Mouse (Mus musculus): Measurements from ENCODE around the gene Nxn. TPM values are rescaled to one million over a fixed set of nuclear protein-coding genes. Genes with fewer than 3 reads are reported as not detected.

The Nxn gene
- polyA plus RNA-seq, 1 experiment: 0.35 TPM

DNA sequence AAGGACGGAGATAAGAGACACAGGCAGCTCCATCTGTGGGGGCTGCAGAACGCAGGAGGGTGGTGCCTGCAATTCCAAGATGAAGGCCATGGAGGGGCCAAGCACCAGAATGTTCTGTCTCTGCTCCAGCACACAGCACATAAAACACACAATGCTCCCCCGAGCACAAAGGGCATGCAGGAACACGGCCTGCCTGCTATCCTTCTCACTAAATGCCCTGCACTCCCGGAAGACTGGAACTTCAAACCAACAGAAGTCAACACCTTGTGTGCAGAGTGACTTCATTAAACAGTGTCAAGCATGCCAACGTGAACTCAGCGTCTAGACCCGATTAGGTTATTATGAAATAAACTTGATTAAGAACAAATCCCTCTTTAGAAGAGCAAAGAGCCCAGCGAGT, 74.7 kb downstream of the Nxn start:
- no peak overlapping the region for H3K4me3 ChIP-seq (ENCODE audit: insufficient read depth, low read length)
- TF ChIP-seq POLR2A (IDR thresholded peaks at IDR 0.05; ENCODE audit: borderline replicate concordance, low read depth, low read length): no peak
- no peak for TF ChIP-seq CTCF (IDR thresholded peaks at IDR 0.05; ENCODE audit: low read depth, low read length)
- no peak overlapping the region for H3K27ac ChIP-seq (ENCODE audit: insufficient read depth, low read depth, low read length)
- H3K4me1 ChIP-seq (ENCODE audit: control insufficient read depth, insufficient read depth, low read length): no peaks in the 10 kb centered on the region

- Histone ChIP-seq H3K4me1 (ENCODE audit: control insufficient read depth, insufficient read depth, low read length) (no peaks in the 10 kb centered on the region), H3K4me3 (ENCODE audit: insufficient read depth, low read length) (no peak overlapping the region), H3K27ac (ENCODE audit: insufficient read depth, low read depth, low read length) (no peak overlapping the region)
- TF ChIP-seq CTCF (IDR thresholded peaks at IDR 0.05; ENCODE audit: low read depth, low read length) (no peak), POLR2A (IDR thresholded peaks at IDR 0.05; ENCODE audit: borderline replicate concordance, low read depth, low read length) (no peak)
Measured at GRCm38 (mm10) chr11:76322939-76323338, 76.0 kb downstream of the Nxn start.

DNA sequence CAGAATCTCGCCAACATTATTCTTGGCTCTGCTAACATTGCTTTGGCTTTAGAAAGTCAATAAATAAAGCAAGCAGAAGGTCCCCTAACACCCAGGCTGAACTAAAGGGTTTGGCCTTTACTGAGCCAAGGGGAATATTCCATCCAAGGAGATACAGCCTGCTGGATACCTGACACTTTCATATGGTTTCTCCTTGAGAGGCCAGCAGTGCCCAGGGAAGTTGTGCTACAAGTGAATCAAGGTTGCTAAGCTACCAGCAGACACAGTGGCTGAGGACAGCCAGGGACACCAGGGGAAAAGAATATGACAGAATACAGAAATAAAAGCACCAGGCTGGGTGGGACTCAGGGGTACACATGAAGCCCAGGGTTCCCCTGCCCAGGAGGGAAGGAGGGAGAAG, 76.9 kb downstream of the Nxn start:
- Histone ChIP-seq H3K27ac (ENCODE audit: insufficient read depth, low read depth, low read length) (no peak overlapping the region), H3K4me3 (ENCODE audit: insufficient read depth, low read length) (no peak overlapping the region), H3K4me1 (ENCODE audit: control insufficient read depth, insufficient read depth, low read length) (no peaks in the 10 kb centered on the region)
- TF ChIP-seq CTCF (IDR thresholded peaks at IDR 0.05; ENCODE audit: low read depth, low read length) (no peak), POLR2A (IDR thresholded peaks at IDR 0.05; ENCODE audit: borderline replicate concordance, low read depth, low read length) (no peak)

- no peak for TF ChIP-seq CTCF (IDR thresholded peaks at IDR 0.05; ENCODE audit: low read depth, low read length)
- no peak for TF ChIP-seq POLR2A (IDR thresholded peaks at IDR 0.05; ENCODE audit: borderline replicate concordance, low read depth, low read length)
- no peaks in the 10 kb centered on the region for H3K4me1 ChIP-seq (ENCODE audit: control insufficient read depth, insufficient read depth, low read length)
- H3K4me3 ChIP-seq (ENCODE audit: insufficient read depth, low read length): no peak overlapping the region
- no peak overlapping the region for H3K27ac ChIP-seq (ENCODE audit: insufficient read depth, low read depth, low read length)
Measured at GRCm38 (mm10) chr11:76320475-76320874, 78.5 kb downstream of the Nxn start.

DNA sequence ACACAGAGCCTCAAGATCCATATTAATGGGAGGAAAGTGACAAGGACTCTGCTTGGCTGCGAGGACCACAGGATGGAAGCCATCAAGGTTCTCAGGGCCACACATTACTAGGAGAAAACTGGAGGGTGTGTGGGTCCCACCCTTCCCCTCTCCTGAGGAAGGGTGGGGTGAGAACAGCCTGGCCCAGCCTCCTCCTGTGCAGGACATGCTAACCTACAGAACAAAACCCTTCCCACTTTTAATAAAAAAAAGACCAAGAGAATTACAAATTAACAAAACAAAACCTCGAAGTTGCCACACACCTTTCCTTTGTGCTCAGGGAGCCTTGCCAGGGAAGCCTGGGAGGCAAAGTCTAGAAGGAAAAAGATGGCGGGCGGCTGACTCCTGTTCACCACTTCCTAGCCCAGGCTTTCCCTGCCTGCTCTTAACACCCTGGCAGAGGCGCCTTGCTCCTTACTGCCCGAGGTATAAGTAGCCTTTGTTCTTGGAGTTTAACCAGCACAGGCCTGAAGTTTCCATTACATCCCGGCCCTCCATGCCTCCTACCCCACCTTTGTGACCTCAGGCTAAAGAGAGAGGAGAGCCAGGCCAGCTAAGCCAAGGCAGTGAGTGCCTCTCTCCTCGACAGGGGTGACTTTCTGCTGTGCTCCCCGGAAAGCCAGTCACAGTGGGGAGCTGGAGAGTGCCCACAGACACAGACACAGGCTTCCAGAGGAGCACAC, 79.1 kb downstream of the Nxn start:
- H3K27ac ChIP-seq (ENCODE audit: insufficient read depth, low read depth, low read length): no peak overlapping the region
- H3K4me1 ChIP-seq (ENCODE audit: control insufficient read depth, insufficient read depth, low read length): no peaks in the 10 kb centered on the region
- TF ChIP-seq CTCF (IDR thresholded peaks at IDR 0.05; ENCODE audit: low read depth, low read length) (no peak), POLR2A (IDR thresholded peaks at IDR 0.05; ENCODE audit: borderline replicate concordance, low read depth, low read length) (no peak)

DNA sequence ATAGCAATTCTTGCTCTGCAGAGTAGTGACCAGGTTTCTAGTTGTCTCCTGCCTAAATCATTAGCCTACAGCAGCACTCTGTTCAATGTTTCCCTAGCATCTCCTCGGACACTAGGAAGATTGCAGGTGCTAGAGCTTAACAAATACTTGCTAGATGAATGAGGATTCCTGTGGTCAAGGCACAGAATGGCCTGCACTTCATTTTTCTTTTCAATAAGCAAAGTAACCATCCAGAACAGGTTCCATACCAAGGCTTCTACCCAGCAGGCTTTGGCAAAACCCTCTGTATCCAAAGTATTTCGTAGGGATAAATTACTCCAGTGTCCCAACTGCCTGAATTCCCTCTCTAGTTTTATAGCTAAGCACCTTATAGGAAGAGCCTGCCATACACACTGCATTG, 81.0 kb downstream of the Nxn start:
- TF ChIP-seq POLR2A (IDR thresholded peaks at IDR 0.05; ENCODE audit: borderline replicate concordance, low read depth, low read length) (no peak), CTCF (IDR thresholded peaks at IDR 0.05; ENCODE audit: low read depth, low read length) (no peak)
- Histone ChIP-seq H3K27ac (ENCODE audit: insufficient read depth, low read depth, low read length) (no peak overlapping the region), H3K4me1 (ENCODE audit: control insufficient read depth, insufficient read depth, low read length) (no peaks in the 10 kb centered on the region)

More for the DNA sequence above, 79.1 kb downstream of the Nxn start:
- H3K4me3 ChIP-seq (ENCODE audit: insufficient read depth, low read length): no peak overlapping the region

DNA sequence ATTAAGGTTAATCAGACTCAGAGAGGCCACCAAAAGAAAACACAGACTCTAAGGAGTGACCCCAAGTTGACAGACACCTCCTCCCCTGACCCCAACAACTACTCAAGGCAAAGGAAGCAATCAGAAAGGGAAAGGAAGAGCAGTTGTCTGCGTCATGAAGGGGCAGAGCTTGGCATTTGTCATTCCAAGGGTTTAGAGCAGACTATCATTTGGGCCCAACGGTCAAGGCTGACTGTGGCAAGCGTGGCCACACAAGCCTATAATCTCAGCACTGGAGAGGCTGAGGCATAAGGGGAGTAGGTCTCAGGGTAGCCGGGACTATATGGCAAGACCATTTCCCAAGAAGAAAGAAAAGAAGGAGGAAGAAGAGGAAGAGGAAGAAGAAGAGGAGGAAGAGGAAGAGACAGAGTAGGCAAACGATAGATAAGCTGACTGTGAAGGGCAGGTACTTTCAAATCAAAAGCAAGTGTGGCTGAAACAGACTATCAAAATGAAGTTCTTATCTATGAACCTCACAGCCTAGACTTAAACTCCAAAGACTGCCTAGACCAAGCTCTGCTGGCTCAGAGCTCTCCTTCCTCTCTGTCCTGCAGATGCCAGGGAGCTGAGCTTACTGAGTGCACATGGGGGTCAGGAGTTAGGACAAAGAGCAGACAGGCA, 83.0 kb downstream of the Nxn start:
- no peaks in the 10 kb centered on the region for H3K4me1 ChIP-seq (ENCODE audit: control insufficient read depth, insufficient read depth, low read length)
- no peak overlapping the region for H3K4me3 ChIP-seq (ENCODE audit: insufficient read depth, low read length)
- H3K27ac ChIP-seq (ENCODE audit: insufficient read depth, low read depth, low read length): no peak overlapping the region
- TF ChIP-seq POLR2A (IDR thresholded peaks at IDR 0.05; ENCODE audit: borderline replicate concordance, low read depth, low read length): no peak
- no peak for TF ChIP-seq CTCF (IDR thresholded peaks at IDR 0.05; ENCODE audit: low read depth, low read length)

More for the DNA sequence above, 81.0 kb downstream of the Nxn start:
- H3K4me3 ChIP-seq (ENCODE audit: insufficient read depth, low read length): no peak overlapping the region

DNA sequence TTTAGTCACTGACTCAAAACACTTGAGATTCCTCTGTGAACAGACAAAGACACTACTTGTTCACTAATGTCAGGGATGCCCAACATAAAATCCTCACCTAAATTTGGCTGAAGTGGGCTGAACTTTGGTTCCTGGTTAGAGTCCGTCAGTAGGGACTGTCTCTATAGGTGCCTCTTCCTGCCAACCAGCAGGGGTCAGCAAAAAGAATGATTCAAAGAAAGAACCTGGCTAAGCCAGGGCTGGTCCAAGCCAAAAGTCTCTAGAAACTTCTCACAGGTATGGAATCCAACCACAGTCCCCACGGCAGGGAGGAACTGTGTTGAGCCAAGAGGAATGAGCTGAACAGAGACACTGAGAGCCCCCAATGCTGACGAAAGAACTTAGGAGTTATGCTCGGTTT, 84.2 kb downstream of the Nxn start:
- no peak overlapping the region for H3K4me3 ChIP-seq (ENCODE audit: insufficient read depth, low read length)

DNA sequence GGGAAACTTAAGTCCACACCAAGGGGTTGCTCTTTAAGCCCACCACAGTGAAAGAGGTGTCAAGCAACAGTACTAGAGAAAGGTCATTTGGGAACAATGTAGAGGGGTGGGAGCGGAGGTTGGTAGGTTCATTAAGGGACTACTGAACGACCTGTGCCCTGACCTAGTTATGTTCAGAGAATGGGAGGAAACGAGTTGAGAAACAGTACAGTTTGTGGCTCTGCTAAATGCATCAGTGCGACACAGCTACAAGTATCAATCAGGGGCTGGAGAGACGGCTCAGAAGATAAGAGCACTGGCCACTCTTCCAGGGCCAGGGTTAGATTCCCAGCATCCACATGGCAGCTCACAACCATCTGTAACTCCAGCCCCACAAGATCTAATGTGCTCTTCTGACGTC, 84.8 kb downstream of the Nxn start:
- Histone ChIP-seq H3K4me3 (ENCODE audit: insufficient read depth, low read length) (no peak overlapping the region), H3K4me1 (ENCODE audit: control insufficient read depth, insufficient read depth, low read length) (no peaks in the 10 kb centered on the region), H3K27ac (ENCODE audit: insufficient read depth, low read depth, low read length) (no peak overlapping the region)
- TF ChIP-seq POLR2A (IDR thresholded peaks at IDR 0.05; ENCODE audit: borderline replicate concordance, low read depth, low read length): no peak
- TF ChIP-seq CTCF (IDR thresholded peaks at IDR 0.05; ENCODE audit: low read depth, low read length): no peak

More for the DNA sequence above, 84.2 kb downstream of the Nxn start:
- TF ChIP-seq CTCF (IDR thresholded peaks at IDR 0.05; ENCODE audit: low read depth, low read length): no peak
- no peak for TF ChIP-seq POLR2A (IDR thresholded peaks at IDR 0.05; ENCODE audit: borderline replicate concordance, low read depth, low read length)
- H3K4me1 ChIP-seq (ENCODE audit: control insufficient read depth, insufficient read depth, low read length): no peaks in the 10 kb centered on the region
- H3K27ac ChIP-seq (ENCODE audit: insufficient read depth, low read depth, low read length): no peak overlapping the region

- TF ChIP-seq POLR2A (IDR thresholded peaks at IDR 0.05; ENCODE audit: borderline replicate concordance, low read depth, low read length): no peak
- TF ChIP-seq CTCF (IDR thresholded peaks at IDR 0.05; ENCODE audit: low read depth, low read length): no peak
- H3K4me3 ChIP-seq (ENCODE audit: insufficient read depth, low read length): no peak overlapping the region
- H3K4me1 ChIP-seq (ENCODE audit: control insufficient read depth, insufficient read depth, low read length): no peaks in the 10 kb centered on the region
- no peak overlapping the region for H3K27ac ChIP-seq (ENCODE audit: insufficient read depth, low read depth, low read length)
Measured at GRCm38 (mm10) chr11:76312805-76313204, 86.1 kb downstream of the Nxn start.
